Mouse (Mus musculus) gastrocnemius, postnatal 36 days (tissue): ENCODE measurements around the gene Gm11549. TPM values are rescaled to one million over a fixed set of nuclear protein-coding genes. Genes with fewer than 3 reads are reported as not detected.

Source experiments
- DNase-seq, 2 experiments: peaks; one replicate each; pipeline ENCODE4 v3.0.0; 2022
- intact Hi-C: fragments of 180-260 bp; cut with DNase I; formaldehyde crosslinking; loops from one replicate; pipeline ENCODE4 v1.15.1; 2025
- long read RNA-seq, 2 experiments: library from polyadenylated mRNA; stranded (forward); transcript quantifications; one replicate each; pipeline ENCODE4 v2.0.0; 2021
- total RNA-seq, 2 experiments: library from RNA; stranded (reverse); gene quantifications; 2 replicates each; pipeline ENCODE4 v1.2.3; 2021

Gm11549 gene
- not detected for total RNA-seq
- long read RNA-seq, experiment 1, result 0 reads
- long read RNA-seq, experiment 2, result 0 reads

GRCm38 (mm10) chr3:36521073-36522060, at the start of gene Gm11549:
Gene Gm11549 (minus strand): TSS chr3:36521813.
- no peak for DNase-seq
- intact Hi-C loops, result no loop called here

GRCm38 (mm10) chr3:36569836-36570235, 48.2 kb upstream of the Gm11549 start:
- intact Hi-C loops, result no loop called here
- DNase-seq, result no peak

GRCm38 (mm10) chr3:36563666-36564065, 42.1 kb upstream of the Gm11549 start:
- intact Hi-C loops, result no loop called here
- no peak for DNase-seq

GRCm38 (mm10) chr3:36559606-36560005, 38.0 kb upstream of the Gm11549 start:
- DNase-seq, result no peak
- intact Hi-C loops, result no loop called here

- no peak for DNase-seq
- intact Hi-C loops, result no loop called here
Measured at GRCm38 (mm10) chr3:36557601-36558000, 36.0 kb upstream of the Gm11549 start.

- peak; percentile 89 to 94 for DNase-seq
- intact Hi-C loops, result no loop called here
Measured at GRCm38 (mm10) chr3:36552406-36553047, 30.9 kb upstream of the Gm11549 start, which contains the start of gene Exosc9. Gene Exosc9 (plus strand): TSS chr3:36552606.

GRCm38 (mm10) chr3:36551851-36552384, 30.3 kb upstream of the Gm11549 start:
- intact Hi-C loops, result no loop called here
- no peak for DNase-seq

- DNase-seq, result peak in 1 of 2 experiments; percentile 13
- intact Hi-C loops, result no loop called here
Measured at GRCm38 (mm10) chr3:36551343-36551742, 29.7 kb upstream of the Gm11549 start.

GRCm38 (mm10) chr3:36544961-36545360, 23.3 kb upstream of the Gm11549 start:
- intact Hi-C loops, result no loop called here
- DNase-seq, result no peak

GRCm38 (mm10) chr3:36541399-36541798, 19.8 kb upstream of the Gm11549 start:
- DNase-seq, result no peak
- intact Hi-C loops, result no loop called here

- DNase-seq, result no peak
- intact Hi-C loops, result no loop called here
Measured at GRCm38 (mm10) chr3:36540756-36541155, 19.1 kb upstream of the Gm11549 start.

GRCm38 (mm10) chr3:36537701-36538470, 16.3 kb upstream of the Gm11549 start:
- intact Hi-C loops, result no loop called here
- no peak for DNase-seq

- no peak for DNase-seq
- intact Hi-C loops, result no loop called here
Measured at GRCm38 (mm10) chr3:36536041-36536440, 14.4 kb upstream of the Gm11549 start.

- DNase-seq, result no peak
- intact Hi-C loops, result no loop called here
Measured at GRCm38 (mm10) chr3:36533201-36533672, 11.6 kb upstream of the Gm11549 start.

GRCm38 (mm10) chr3:36532738-36533137, 11.1 kb upstream of the Gm11549 start:
- DNase-seq, result no peak
- intact Hi-C loops, result no loop called here

- no peak for DNase-seq
- intact Hi-C loops, result no loop called here
Measured at GRCm38 (mm10) chr3:36531979-36532542, 10.4 kb upstream of the Gm11549 start.

- intact Hi-C loops, result no loop called here
- no peak for DNase-seq
Measured at GRCm38 (mm10) chr3:36531242-36531641, 9.6 kb upstream of the Gm11549 start.

- intact Hi-C loops, result no loop called here
- DNase-seq, result no peak
Measured at GRCm38 (mm10) chr3:36530781-36531180, 9.2 kb upstream of the Gm11549 start.

- intact Hi-C loops, result no loop called here
- no peak for DNase-seq
Measured at GRCm38 (mm10) chr3:36530345-36530744, 8.7 kb upstream of the Gm11549 start.

GRCm38 (mm10) chr3:36524466-36524865, 2.9 kb upstream of the Gm11549 start:
- intact Hi-C loops, result no loop called here
- DNase-seq, result no peak
